Mouse (Mus musculus): ENCODE data around the gene Slc17a7. TPM values are rescaled to one million over a fixed set of nuclear protein-coding genes. Genes with fewer than 3 reads are reported as not detected.

Gene Slc17a7
- polyA plus RNA-seq, 1 experiment, result 3.6 TPM

GRCm38 (mm10) chr7:45191161-45191560, 27.4 kb downstream of the Slc17a7 start:
- H3K4me2 ChIP-seq (ENCODE audit: low read depth), result peak overlapping the region; percentile 37
- H3K27me3 ChIP-seq (ENCODE audit: control insufficient read depth, insufficient read depth, insufficient read length), result peaks cover 30% of the 10 kb centered on the region
- TF ChIP-seq CEBPB (IDR thresholded peaks at IDR 0.05; ENCODE audit: insufficient read depth, poor library complexity, severe bottlenecking) (no peak), MYOG (IDR thresholded peaks at IDR 0.05; ENCODE audit: control insufficient read depth in 1 of 3, insufficient read depth in 1 of 3, insufficient read length in 2 of 3, low read depth in 2 of 3) (peak; percentile 34 to 90 (median 81)), USF1 (IDR thresholded peaks at IDR 0.05; ENCODE audit: low read depth) (no peak), POLR2AphosphoS2 (IDR thresholded peaks at IDR 0.05; ENCODE audit: insufficient read length, low read depth) (no peak), MYOD1 (IDR thresholded peaks at IDR 0.05; ENCODE audit: control insufficient read depth in 1 of 3, insufficient read length in 2 of 3, low read depth in 2 of 3) (peak in 2 of 3 experiments; percentile 91 to 93), REST (IDR thresholded peaks at IDR 0.05; ENCODE audit: insufficient read depth, insufficient read length) (no peak), E2F4 (IDR thresholded peaks at IDR 0.05; ENCODE audit: insufficient read depth) (no peak), MAX (IDR thresholded peaks at IDR 0.05; ENCODE audit: low read depth) (no peak), POLR2A (IDR thresholded peaks at IDR 0.05; ENCODE audit: insufficient read length, low read depth) (no peak), TCF12 (IDR thresholded peaks at IDR 0.05; ENCODE audit: insufficient read depth, poor library complexity, severe bottlenecking) (peak; percentile 41), SRF (IDR thresholded peaks at IDR 0.05; ENCODE audit: control insufficient read depth, insufficient read length, low read depth) (no peak), TCF3 (IDR thresholded peaks at IDR 0.05; ENCODE audit: insufficient read length, low read depth) (peak; percentile 49)
- no peak overlapping the region for H3K4me3 ChIP-seq
- H3K36me3 ChIP-seq (ENCODE audit: control insufficient read depth, insufficient read depth), result no peaks in the 10 kb centered on the region
- no peaks in the 10 kb centered on the region for H3K79me2 ChIP-seq (ENCODE audit: control insufficient read depth, insufficient read depth)
- H3ac ChIP-seq (ENCODE audit: control insufficient read depth, insufficient read length), result no peak overlapping the region

DNA sequence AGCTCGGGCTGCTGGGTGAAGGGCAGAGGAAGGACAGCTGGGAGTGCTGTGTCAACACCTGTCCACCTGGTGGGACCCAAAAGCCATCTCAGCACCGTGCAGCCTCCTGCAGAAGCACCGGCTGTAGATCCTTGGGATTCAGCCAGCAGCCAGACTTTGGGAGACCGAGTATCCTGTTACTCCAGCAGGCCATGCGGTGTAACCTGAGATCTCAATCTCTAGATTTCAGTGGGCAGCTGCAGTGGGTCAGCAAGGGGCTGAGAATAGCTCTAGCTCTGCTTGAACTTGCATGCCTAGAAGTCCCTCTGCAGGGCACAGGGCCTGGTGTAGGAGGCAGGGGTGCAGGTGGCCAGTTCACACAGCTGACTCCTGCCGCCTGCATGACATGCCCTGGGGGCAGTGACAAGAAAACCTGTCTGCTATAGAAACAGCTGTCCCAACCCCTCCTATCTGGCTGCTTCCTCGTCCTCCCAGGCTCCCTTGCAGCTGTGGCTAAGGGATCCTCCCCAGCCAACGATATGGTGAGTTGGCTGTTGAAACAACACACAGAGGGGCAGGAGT, 28.1 kb downstream of the Slc17a7 start:
- H3K36me3 ChIP-seq (ENCODE audit: control insufficient read depth, insufficient read depth), result no peaks in the 10 kb centered on the region
- H3K4me3 ChIP-seq, result no peak overlapping the region
- H3K79me2 ChIP-seq (ENCODE audit: control insufficient read depth, insufficient read depth), result no peaks in the 10 kb centered on the region
- H3K27me3 ChIP-seq (ENCODE audit: control insufficient read depth, insufficient read depth, insufficient read length), result peaks cover 22% of the 10 kb centered on the region
- H3K4me2 ChIP-seq (ENCODE audit: low read depth), result peak overlapping the region; percentile 37
- TF ChIP-seq TCF3 (IDR thresholded peaks at IDR 0.05; ENCODE audit: insufficient read length, low read depth), result peak; percentile 89
- TF ChIP-seq MYOD1 (IDR thresholded peaks at IDR 0.05; ENCODE audit: control insufficient read depth in 1 of 3, insufficient read length in 2 of 3, low read depth in 2 of 3), result peak; percentile 25 to 92 (median 88)
- no peak for TF ChIP-seq CEBPB (IDR thresholded peaks at IDR 0.05; ENCODE audit: insufficient read depth, poor library complexity, severe bottlenecking)
- peak; percentile 84 for TF ChIP-seq TCF12 (IDR thresholded peaks at IDR 0.05; ENCODE audit: insufficient read depth, poor library complexity, severe bottlenecking)
- no peak for TF ChIP-seq E2F4 (IDR thresholded peaks at IDR 0.05; ENCODE audit: insufficient read depth)
- TF ChIP-seq POLR2AphosphoS2 (IDR thresholded peaks at IDR 0.05; ENCODE audit: insufficient read length, low read depth), result no peak
- no peak for TF ChIP-seq USF1 (IDR thresholded peaks at IDR 0.05; ENCODE audit: low read depth)
- TF ChIP-seq POLR2A (IDR thresholded peaks at IDR 0.05; ENCODE audit: insufficient read length, low read depth), result no peak
- TF ChIP-seq SRF (IDR thresholded peaks at IDR 0.05; ENCODE audit: control insufficient read depth, insufficient read length, low read depth), result peak; percentile 12
- peak; percentile 68 to 92 (median 86) for TF ChIP-seq MYOG (IDR thresholded peaks at IDR 0.05; ENCODE audit: control insufficient read depth in 1 of 3, insufficient read depth in 1 of 3, insufficient read length in 2 of 3, low read depth in 2 of 3)
- TF ChIP-seq MAX (IDR thresholded peaks at IDR 0.05; ENCODE audit: low read depth), result no peak
- no peak for TF ChIP-seq REST (IDR thresholded peaks at IDR 0.05; ENCODE audit: insufficient read depth, insufficient read length)
- H3ac ChIP-seq (ENCODE audit: control insufficient read depth, insufficient read length), result no peak overlapping the region

- Histone ChIP-seq H3K36me3 (ENCODE audit: control insufficient read depth, insufficient read depth) (no peaks in the 10 kb centered on the region), H3K27me3 (ENCODE audit: control insufficient read depth, insufficient read depth, insufficient read length) (peaks cover 17% of the 10 kb centered on the region), H3K4me3 (no peak overlapping the region), H3ac (ENCODE audit: control insufficient read depth, insufficient read length) (no peak overlapping the region), H3K79me2 (ENCODE audit: control insufficient read depth, insufficient read depth) (no peaks in the 10 kb centered on the region), H3K4me2 (ENCODE audit: low read depth) (no peak overlapping the region)
- no peak for TF ChIP-seq MYOG (IDR thresholded peaks at IDR 0.05; ENCODE audit: control insufficient read depth in 1 of 3, insufficient read depth in 1 of 3, insufficient read length in 2 of 3, low read depth in 2 of 3)
- TF ChIP-seq SRF (IDR thresholded peaks at IDR 0.05; ENCODE audit: control insufficient read depth, insufficient read length, low read depth), result no peak
- no peak for TF ChIP-seq CEBPB (IDR thresholded peaks at IDR 0.05; ENCODE audit: insufficient read depth, poor library complexity, severe bottlenecking)
- TF ChIP-seq USF1 (IDR thresholded peaks at IDR 0.05; ENCODE audit: low read depth), result no peak
- no peak for TF ChIP-seq TCF3 (IDR thresholded peaks at IDR 0.05; ENCODE audit: insufficient read length, low read depth)
- TF ChIP-seq E2F4 (IDR thresholded peaks at IDR 0.05; ENCODE audit: insufficient read depth), result no peak
- no peak for TF ChIP-seq POLR2A (IDR thresholded peaks at IDR 0.05; ENCODE audit: insufficient read length, low read depth)
- no peak for TF ChIP-seq MAX (IDR thresholded peaks at IDR 0.05; ENCODE audit: low read depth)
- TF ChIP-seq TCF12 (IDR thresholded peaks at IDR 0.05; ENCODE audit: insufficient read depth, poor library complexity, severe bottlenecking), result no peak
- no peak for TF ChIP-seq POLR2AphosphoS2 (IDR thresholded peaks at IDR 0.05; ENCODE audit: insufficient read length, low read depth)
- TF ChIP-seq MYOD1 (IDR thresholded peaks at IDR 0.05; ENCODE audit: control insufficient read depth in 1 of 3, insufficient read length in 2 of 3, low read depth in 2 of 3), result no peak
These were observed 29.0 kb downstream of the Slc17a7 start for GRCm38 (mm10) chr7:45192585-45193310.

- H3K36me3 ChIP-seq (ENCODE audit: control insufficient read depth, insufficient read depth), result no peaks in the 10 kb centered on the region
- TF ChIP-seq MAX (IDR thresholded peaks at IDR 0.05; ENCODE audit: low read depth) (no peak), MYOD1 (IDR thresholded peaks at IDR 0.05; ENCODE audit: control insufficient read depth in 1 of 3, insufficient read length in 2 of 3, low read depth in 2 of 3) (no peak), E2F4 (IDR thresholded peaks at IDR 0.05; ENCODE audit: insufficient read depth) (no peak), TCF3 (IDR thresholded peaks at IDR 0.05; ENCODE audit: insufficient read length, low read depth) (no peak), POLR2AphosphoS2 (IDR thresholded peaks at IDR 0.05; ENCODE audit: insufficient read length, low read depth) (no peak), POLR2A (IDR thresholded peaks at IDR 0.05; ENCODE audit: insufficient read length, low read depth) (no peak), USF1 (IDR thresholded peaks at IDR 0.05; ENCODE audit: low read depth) (no peak), TCF12 (IDR thresholded peaks at IDR 0.05; ENCODE audit: insufficient read depth, poor library complexity, severe bottlenecking) (no peak), CEBPB (IDR thresholded peaks at IDR 0.05; ENCODE audit: insufficient read depth, poor library complexity, severe bottlenecking) (no peak), SRF (IDR thresholded peaks at IDR 0.05; ENCODE audit: control insufficient read depth, insufficient read length, low read depth) (no peak), MYOG (IDR thresholded peaks at IDR 0.05; ENCODE audit: control insufficient read depth in 1 of 3, insufficient read depth in 1 of 3, insufficient read length in 2 of 3, low read depth in 2 of 3) (no peak), REST (IDR thresholded peaks at IDR 0.05; ENCODE audit: insufficient read depth, insufficient read length) (no peak)
- H3K79me2 ChIP-seq (ENCODE audit: control insufficient read depth, insufficient read depth), result no peaks in the 10 kb centered on the region
- no peak overlapping the region for H3K4me3 ChIP-seq
- peaks cover 11% of the 10 kb centered on the region for H3K27me3 ChIP-seq (ENCODE audit: control insufficient read depth, insufficient read depth, insufficient read length)
- H3K4me2 ChIP-seq (ENCODE audit: low read depth), result no peak overlapping the region
- H3ac ChIP-seq (ENCODE audit: control insufficient read depth, insufficient read length), result no peak overlapping the region
These were observed 29.7 kb downstream of the Slc17a7 start for GRCm38 (mm10) chr7:45193406-45193805.

Measured in myocyte (in vitro differentiated cells).